Mouse (Mus musculus) 416B (cell line): ENCODE measurements around the gene Dcaf1.
A peak's percentile ranks its signal among the peaks of the same experiment; 100 is the strongest.

ENCODE experiments used
- DNase-seq: peaks from one replicate; pipeline ENCODE4 v3.0.0; 2011; ENCODE audit warnings: low read depth

Dcaf1 gene

DNA sequence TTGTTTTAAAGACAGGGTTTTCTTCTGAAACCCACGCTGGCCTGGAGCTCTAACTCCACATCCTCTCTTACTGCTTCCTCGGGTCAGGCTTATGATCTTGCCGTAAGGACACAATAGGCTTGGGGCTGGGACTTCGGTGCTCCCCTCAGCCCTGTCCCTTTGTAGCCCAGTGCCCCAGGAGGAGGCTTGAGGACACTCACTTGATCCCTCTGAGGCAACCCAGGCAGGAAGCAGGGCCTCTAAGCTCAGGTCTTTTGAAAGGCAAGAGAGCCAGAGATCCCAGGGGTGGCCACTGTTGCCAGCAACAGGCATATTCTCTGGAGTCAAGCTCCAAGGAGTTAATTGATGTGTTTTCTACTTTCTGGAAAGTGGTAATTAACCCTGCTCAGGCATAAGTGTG, 57.8 kb downstream of the Dcaf1 start:
- DNase-seq, result no peak

DNA sequence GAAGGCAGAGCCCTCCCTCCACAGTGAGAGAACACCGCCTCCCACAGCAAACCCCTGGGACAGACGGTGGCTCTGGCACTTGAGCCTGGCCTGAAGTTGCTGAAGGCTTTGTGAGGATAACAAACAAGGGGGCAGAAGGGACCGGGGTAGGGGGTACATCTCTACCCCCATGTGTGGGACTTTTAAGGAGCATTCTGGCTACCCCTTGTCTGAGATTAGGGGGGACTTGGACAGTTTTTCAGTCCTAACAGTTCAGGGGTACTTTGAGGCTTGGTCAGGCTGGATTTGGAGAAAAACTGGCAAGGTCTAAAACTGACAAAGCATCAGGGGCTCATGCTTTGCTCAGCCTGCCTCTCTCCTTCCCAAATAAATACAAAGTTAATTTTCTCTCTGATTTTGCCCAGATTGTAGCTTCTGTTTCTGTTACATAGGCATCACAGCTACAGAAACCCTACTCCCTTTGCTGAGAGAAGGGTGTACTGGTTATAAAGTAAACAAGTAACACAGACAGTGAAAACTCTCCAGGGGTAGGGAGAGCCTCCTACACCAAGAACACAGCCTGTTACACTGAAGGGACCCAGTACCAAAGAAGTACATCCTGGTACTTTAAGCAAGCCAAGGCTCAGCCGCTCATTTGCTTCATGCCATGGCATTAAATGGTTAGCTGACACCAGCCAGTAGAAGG, 59.5 kb downstream of the Dcaf1 start:
- no peak for DNase-seq

DNA sequence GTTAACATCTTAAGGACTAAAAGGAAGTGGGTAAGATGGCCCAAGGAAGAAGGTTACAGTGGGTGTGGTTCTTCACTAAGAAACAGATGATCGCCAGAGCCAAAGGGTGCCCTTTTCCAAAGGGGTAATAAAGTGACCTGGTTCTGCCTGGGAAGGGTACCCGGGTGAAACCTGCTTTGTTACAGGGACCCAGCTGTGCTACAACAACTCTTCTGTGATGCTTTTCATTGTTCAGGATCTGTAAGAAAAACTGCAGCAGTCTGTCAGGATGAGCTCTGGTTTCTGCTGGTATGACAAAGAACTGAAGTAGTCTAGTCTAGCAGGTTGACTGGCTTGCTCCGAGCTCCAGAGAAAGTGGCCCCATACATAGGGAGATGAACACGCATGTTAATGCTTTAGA, 60.5 kb downstream of the Dcaf1 start:
- no peak for DNase-seq

DNA sequence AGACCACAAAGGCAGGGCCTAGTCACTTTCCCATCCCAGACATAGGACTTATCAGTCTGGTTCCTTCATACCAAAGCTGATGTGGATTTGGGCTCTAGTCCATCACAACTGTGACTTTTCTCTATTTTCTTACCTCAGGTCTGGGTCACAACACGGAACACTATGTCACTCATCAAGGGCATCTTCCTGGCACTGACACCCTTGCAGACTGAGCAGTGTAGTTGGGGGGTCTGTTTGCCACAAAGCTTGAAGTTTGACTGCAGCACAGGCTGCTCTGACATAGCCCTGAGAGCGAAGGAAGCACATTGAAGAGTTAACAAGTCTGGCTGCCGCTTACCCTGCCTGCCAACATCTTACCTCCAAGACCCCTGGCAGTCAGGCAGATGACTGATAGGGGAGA, 61.4 kb downstream of the Dcaf1 start:
- DNase-seq, result no peak

DNA sequence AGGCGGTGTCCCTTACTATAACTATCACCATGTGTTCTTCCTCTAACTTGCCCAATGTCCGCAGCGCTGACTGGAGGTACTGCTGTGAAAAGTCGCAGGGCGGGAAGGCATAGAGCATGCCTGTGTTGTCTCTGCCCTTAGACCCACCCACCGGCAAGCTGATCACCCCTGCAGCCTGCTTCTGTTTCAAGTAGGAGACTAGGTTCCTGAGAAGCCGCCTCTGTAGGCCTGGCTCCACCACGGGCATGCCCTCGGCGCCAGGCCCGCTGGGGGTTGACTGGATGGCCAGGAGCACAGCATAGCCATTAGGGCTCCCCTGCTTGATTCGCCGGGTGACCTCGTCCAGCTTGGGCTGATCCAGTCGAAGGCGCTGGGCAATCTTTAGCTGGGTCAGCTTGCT, 62.6 kb downstream of the Dcaf1 start:
- DNase-seq, result no peak

DNA sequence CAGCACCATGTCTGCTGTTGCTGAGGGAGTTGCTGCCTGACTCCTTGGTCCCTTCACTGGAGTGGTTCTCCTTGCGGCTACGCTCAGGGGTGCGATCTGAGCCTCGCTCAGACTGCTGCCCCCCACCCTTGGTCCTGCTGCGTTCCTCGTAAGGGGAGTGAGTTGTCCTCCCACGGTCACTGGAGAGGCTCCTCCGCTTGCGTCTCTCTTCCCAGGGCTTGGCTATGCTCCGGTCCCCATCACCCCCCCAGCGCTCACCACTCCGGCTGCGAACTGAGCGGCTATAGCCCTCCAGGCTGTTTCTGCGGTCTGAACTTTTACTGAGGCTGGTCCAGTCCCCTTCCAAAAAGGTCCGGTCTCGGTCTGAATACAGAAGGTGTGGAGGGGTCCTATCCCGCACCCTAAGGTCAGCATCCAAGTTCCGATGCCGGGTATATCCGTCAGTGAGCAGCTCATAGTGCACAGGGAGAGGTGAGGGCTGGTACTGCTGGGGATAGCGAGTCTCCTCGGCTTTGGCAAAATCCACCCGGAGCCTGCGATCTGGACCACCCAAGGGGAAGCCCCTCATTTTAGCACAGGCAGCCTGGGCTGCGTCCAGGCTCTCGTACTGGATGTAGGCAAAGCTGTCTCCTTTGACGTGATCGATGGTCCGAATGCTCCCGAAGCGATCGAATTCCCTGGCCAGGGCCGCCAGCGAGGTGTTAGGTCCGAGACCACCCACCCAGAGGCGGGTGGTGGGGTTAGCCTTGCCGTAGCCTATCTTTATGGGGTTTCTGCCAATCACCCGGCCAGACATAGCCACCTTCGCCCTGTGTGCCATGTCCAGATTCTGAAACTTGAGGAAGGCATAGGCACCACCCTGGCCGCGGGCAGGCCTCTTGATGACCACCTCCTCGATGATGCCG, 63.6 kb downstream of the Dcaf1 start:
- DNase-seq, result no peak

DNA sequence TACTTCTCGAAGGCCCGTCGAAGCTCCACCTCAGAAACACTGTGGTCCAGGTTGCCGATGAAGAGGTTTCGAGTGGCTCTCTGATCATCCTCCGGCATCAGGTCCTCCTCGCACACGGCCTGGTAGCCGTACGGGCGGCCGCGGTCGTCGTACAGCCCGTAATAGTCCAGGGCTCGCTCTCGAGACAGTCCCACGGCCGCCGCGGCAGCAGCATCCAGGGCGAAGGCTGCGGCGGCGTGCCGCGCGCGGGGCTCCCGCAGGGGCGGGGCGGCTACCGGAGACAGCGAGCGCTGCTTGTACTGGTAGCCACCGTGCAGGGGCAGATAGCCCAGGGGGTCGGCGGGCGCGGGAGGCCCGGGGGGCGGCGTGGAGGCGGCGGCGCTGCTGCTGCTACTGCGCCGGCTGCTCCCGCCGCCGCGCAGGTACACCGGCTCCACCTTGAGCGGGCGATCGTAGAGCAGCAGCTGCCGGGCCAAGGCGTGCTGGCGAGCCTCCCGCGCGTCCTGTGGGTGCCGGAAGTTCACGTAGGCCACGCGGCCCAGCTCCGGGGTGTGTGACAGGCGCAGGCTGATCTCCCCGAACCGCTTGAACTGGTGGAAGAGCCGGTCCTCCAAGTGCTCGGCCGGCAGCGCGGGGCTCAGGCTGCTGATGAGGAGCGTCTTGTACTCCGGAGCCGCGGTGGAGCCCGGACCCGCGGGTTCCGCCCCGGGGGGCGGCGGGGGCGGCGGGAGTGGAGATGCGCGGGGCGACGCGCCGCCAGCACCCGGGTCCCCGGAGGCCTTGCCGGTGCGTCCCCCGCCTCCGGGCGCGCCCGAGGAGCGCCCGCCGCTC, 64.4 kb downstream of the Dcaf1 start:
- no peak for DNase-seq

DNA sequence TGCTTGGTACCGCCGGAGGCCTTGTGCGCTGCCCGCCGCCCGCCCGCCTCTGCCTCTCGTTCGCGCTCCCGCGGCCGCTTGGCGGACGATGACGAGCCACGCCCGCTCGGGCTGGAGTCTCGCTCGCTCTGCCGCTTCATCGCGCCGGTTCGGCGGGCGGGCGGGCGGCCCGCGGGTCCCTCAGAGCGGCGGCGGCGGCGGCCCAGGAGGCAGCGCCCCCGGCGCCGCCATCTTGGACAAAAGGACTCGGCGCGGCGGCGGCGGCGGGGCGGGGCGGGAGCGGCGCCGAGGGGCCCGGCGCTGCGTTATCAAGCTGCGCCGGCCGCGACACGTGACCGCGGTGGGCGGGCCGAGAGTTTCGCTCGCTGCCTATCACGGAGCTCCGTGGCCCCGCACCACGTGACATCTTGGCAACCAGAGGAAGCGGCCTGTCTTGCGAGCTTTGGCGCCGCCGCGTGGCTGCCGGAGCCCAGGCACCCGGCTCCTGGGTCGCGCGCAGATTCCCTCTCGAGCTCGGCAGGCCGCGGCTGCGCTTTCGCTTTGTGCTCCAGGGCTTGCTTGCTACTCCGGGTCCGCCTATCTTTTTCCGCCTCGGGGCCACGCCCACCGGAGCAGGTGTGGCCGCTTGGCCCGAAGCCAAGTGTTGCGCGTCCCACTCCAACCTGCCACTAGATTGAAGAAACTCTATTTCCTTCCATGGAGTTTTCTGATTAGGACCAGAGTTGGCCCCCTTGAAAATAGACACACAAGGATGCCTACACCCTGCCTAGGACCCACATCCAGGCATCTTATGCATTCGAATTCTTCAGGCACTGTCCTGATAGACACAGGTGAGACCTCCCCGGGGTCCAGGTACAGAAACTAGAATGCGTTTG, 65.4 kb downstream of the Dcaf1 start, which contains the start of gene Rbm15b:
Rbm15b (minus strand) TSS at position 601 of the 875 bp plus-strand sequence.
- peak; percentile 99 for DNase-seq

DNA sequence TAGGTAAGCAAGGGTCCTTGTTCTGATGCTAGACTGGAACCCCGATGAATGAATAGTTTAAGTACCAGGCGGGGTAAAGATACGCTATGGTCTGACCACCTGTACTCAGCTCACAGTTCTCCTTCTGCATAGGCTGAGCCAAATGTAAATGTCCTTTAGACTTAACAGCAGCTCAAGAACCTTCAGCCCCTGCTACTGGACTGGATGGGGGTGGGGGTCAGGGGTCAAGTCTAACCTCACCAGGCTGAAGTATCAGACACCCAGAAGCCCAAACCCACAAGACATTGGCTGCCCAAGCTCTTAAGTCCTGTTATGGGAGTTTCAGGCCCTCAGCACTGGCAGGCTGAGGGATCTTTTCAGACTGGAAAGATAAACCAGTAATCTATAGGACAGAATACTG, 66.7 kb downstream of the Dcaf1 start:
- no peak for DNase-seq

DNA sequence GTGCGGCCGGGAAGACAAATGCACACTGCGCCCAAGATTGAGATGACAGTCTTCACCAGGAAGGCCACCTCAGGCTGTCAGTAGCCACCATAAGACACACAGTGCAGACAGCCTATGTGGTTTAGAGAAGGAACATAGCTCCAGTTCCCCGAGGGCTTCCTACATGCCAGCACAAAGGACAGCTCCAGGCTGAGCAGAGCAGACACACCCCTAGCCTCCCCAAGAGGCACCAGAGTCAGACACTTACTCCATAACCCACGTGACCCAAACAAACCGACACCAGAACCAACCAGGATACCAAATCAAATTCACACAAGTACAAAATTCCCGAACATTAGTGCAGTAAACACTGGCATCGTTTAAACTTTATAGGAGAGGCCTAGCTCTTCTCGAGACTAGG, 67.6 kb downstream of the Dcaf1 start:
- DNase-seq, result no peak

DNA sequence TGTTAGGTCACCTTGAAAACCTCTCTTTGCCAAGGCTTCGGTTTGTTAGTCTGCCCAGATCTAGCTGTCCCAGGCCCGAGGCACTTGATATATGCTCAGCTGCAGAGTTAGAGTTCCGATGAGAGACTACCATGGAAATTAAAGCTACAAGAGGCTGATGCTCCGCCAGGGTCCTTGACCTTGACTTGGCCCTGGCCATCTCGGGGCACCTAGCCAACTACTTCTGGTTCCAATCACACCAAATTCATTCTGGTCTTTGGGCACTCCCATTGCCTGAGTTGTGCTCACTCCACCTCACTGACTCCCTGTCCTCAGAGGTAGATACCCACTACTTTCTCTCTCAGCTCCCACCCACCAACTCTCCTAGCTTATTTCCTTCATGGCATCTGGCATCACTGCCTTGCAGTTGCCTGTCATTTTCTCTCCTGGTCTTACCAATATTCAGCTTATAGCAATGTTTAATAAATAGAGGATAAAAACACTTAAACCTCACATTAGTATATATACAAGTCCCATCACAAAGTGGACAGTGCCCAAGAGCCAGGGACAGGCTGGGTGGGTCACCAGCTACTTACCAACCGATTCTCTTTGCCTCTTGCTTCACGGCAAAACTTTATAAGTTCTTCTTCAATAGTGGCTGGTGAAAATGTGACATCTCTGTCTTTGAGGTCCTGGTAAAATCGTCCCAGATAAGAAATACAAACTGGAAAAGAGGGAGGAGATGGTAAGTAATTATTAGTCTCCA, 69.0 kb downstream of the Dcaf1 start:
- no peak for DNase-seq

DNA sequence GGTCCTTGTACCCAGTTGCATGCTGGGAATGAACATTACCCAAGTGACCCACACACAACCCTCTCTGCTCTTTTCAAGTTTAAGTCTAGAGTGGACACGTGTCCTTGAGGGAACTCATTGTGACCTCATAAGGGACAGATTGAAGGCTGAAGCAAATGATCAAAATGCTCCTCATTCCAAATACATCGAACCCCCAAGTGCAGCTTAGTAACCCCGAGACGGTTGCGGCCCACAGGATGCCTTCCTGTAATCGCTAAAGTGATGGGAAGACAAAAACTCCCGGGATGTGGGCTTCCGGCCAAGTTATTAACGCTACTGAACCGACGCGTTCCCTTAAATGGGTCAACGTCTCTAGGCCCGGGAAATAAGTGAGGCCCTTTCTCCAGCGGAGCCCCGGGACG, 69.7 kb downstream of the Dcaf1 start:
- DNase-seq, result peak; percentile 58

DNA sequence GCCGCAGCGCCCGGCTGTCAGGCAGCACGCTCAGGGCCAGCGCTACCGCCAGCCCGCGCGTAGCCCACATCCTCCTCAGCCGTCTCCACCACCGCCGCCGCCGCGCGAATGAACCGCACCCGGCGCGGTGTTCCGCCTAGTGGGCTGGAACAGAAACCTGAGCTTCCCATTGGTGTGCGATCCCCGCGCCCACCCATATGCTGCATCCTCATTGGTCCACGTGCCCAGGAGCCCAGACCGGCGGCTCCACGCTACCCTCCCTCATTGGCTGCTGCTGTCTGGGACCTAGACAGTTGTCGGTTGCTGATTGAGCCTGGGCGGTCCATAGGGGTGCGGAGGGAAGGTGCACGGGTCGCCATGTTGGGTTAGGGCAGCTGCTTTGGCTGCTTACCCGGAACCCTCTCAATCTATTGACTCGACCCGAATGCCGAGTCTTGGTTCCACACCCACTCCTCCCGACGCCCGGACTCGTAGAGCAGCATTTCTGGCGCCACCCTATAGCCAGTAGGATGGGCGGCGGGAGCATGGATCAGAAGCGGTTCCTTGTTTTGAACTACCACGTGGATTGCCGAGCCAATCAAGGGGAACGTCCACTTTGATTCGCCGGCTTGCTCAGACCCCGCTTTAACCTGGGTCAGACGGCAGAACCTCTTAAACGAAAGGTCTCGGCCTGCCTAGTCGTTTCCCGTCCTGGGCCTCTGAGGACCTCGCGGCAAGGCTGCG, 70.3 kb downstream of the Dcaf1 start, which contains the start of gene Manf:
Manf (minus strand) TSS at position 151 of the 723 bp plus-strand sequence.
- peak; percentile 99 for DNase-seq

DNA sequence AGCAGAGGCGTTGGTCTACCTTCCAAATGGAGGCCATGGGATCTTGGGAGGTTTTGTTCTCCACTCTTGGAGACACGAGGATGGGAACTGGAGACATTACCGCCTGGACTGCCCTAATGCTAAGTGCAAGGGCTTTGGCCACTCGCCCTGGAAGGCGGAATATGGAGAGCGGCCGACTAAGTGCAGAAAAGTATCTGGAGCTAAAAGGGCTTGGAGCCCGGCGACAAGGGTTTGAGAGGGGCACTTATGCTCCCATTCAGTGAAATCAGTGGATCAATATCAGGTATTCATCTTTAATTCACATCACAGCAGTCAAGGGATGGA, 70.8 kb downstream of the Dcaf1 start:
- DNase-seq, result no peak

DNA sequence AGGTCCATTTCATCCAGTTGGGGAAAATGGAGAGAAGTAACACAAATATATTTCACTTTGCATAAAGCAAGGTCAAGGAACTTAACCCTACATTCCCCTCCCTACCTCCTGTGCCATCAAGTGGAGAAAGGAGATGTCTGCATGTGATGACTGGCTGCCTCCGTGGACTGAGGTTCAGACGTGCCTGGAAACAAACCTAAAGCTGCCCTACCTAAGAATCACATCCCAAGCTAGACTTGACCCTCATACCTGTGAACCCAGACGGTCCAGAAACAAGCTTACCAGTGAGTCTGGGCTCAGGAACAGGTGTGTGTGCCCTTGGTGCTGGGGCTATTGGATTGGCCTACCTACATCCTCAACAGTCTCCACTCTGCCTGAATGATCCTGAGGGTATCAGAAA, 71.7 kb downstream of the Dcaf1 start:
- peak; percentile 43 for DNase-seq

DNA sequence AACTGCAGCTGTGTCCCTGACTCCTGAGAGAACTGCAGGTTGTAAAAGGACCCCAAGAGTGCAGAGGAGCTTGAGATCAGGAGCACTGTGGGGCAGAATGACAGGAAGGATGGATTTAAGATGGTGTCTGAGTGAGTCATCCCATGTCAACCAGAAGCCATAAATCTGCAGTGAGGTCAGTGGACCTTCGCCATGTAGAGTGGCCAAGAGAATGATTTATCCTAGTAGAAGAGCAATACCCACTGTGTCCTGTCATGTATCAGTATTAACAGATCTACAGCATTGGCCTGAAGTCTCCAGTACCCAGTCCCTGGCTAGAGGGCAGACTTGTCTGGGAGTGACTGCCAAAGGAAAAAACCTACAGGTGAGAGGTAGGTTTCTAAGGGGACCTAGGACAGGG, 77.2 kb downstream of the Dcaf1 start:
- no peak for DNase-seq

DNA sequence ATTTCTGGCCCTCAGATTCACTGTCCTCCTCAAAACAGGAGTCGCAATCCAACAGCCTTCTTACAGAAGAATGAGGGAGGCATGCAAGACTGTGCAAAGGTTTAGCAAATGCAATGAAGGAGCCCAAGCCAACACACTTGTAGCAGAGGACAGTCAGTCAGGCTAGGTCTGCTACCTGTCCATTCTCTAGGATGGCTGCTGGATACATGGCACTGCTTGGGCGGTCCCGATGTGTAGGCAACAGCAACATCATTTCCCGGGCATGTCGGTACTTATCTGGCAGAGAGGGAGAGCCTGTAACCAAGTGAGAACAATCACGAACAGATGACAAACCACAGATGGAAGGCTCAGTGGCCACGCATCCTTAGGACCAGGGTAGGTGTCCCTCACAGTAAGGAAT, 79.9 kb downstream of the Dcaf1 start:
- DNase-seq, result no peak

DNA sequence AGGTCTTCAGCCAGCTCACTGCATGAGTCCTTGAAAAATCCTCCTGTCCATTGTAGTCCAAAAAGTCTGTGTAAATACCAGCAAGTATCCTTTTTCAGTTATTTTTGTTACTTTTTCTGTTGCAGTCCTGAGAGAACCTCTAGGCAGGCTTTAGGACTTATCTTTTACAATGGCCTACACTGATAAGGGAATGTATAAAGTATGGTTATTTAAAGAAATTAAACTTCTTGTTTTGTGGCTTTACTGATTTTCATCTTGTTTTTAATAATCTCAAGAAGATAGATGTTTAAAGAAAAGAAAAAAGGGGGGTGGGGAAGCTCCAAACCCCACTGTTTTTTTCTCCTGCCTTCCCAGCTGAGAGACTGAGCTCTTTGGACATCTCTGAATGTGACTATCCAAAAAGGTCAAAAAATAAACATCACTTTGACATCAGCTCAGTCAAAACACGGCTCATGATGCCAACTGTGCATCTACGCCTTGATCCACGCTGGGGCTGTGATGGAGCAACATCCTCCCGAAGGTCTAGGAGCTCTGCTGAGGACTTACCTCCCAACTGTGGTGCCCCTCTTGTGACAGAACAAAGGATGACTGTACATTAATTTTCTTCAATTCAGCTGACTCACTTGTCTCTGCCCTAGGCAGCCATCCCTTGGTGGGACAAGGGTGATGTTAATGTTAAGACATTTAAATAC, 81.6 kb downstream of the Dcaf1 start:
- no peak for DNase-seq

DNA sequence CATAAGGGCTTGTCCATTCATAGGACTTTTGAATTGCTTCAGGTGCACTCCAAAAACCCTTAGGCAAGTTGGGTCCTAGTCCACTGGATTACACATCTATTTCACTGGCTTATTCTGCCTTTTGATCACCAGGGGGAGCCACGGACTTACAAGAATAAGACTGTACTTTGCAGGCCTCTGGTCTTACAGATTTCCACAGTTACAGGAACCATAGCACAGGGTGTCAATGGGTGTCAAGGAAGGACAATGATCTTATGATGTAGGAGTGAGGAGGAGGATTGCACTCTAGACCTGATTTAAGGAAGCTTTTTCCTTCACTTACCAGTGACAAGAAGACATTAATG, 82.1 kb downstream of the Dcaf1 start:
- DNase-seq, result peak; percentile 83

DNA sequence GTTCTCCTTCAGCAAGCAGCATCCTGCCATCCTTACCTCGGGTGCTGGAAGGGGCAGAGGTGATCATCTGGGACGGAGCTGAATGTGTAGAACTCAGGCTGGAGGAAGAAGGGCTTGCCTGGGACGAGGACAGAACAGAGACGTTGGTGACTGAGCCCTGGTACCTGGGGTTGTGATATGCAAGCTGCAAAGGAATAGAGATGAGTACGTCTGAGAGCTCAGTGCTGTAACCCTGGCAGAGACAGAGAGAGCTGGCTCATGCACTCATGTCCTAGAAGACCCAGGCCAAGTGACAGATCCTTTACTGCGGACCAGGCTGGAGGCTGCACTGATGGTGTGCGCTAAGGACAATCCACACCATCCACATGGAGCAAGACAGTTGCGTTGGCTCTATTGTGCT, 84.9 kb downstream of the Dcaf1 start:
- no peak for DNase-seq
